Mouse (Mus musculus): Measurements from ENCODE around the gene Smc2. TPM values are rescaled to one million over a fixed set of nuclear protein-coding genes. Genes with fewer than 3 reads are reported as not detected.
A peak's percentile ranks its signal among the peaks of the same experiment; 100 is the strongest.

Gene Smc2
- polyA plus RNA-seq, 1 experiment = 3.1 TPM

- Histone ChIP-seq H3ac (ENCODE audit: control insufficient read depth, insufficient read length) (peak overlapping the region; percentile 12), H3K4me2 (ENCODE audit: low read depth) (peak overlapping the region; percentile 58)
- TF ChIP-seq SRF (IDR thresholded peaks at IDR 0.05; ENCODE audit: control insufficient read depth, insufficient read length, low read depth) (no peak), POLR2AphosphoS2 (IDR thresholded peaks at IDR 0.05; ENCODE audit: insufficient read length, low read depth) (no peak), MAX (IDR thresholded peaks at IDR 0.05; ENCODE audit: low read depth) (no peak), TCF3 (IDR thresholded peaks at IDR 0.05; ENCODE audit: insufficient read length, low read depth) (no peak), CEBPB (IDR thresholded peaks at IDR 0.05; ENCODE audit: insufficient read depth, poor library complexity, severe bottlenecking) (no peak), MYOG (IDR thresholded peaks at IDR 0.05; ENCODE audit: control insufficient read depth in 1 of 3, insufficient read depth in 1 of 3, insufficient read length in 2 of 3, low read depth in 2 of 3) (no peak), E2F4 (IDR thresholded peaks at IDR 0.05; ENCODE audit: insufficient read depth) (no peak), TCF12 (IDR thresholded peaks at IDR 0.05; ENCODE audit: insufficient read depth, poor library complexity, severe bottlenecking) (no peak), MYOD1 (IDR thresholded peaks at IDR 0.05; ENCODE audit: control insufficient read depth in 1 of 3, insufficient read length in 2 of 3, low read depth in 2 of 3) (no peak), POLR2A (IDR thresholded peaks at IDR 0.05; ENCODE audit: insufficient read length, low read depth) (no peak), REST (IDR thresholded peaks at IDR 0.05; ENCODE audit: insufficient read depth, insufficient read length) (no peak)
Measured at GRCm38 (mm10) chr4:52438371-52438885, 615 bp upstream of the Smc2 start.

GRCm38 (mm10) chr4:52459726-52460125 is 20.7 kb downstream of the Smc2 start:
- Histone ChIP-seq H3K4me2 (ENCODE audit: low read depth) (no peak overlapping the region), H3ac (ENCODE audit: control insufficient read depth, insufficient read length) (no peak overlapping the region), H3K27me3 (ENCODE audit: control insufficient read depth, insufficient read depth, insufficient read length) (no peaks in the 10 kb centered on the region), H3K79me2 (ENCODE audit: control insufficient read depth, insufficient read depth) (no peaks in the 10 kb centered on the region), H3K4me3 (no peak overlapping the region), H3K36me3 (ENCODE audit: control insufficient read depth, insufficient read depth) (peaks cover 37% of the 10 kb centered on the region)
- TF ChIP-seq POLR2AphosphoS2 (IDR thresholded peaks at IDR 0.05; ENCODE audit: insufficient read length, low read depth) (no peak), E2F4 (IDR thresholded peaks at IDR 0.05; ENCODE audit: insufficient read depth) (no peak), POLR2A (IDR thresholded peaks at IDR 0.05; ENCODE audit: insufficient read length, low read depth) (no peak), USF1 (IDR thresholded peaks at IDR 0.05; ENCODE audit: low read depth) (no peak), MAX (IDR thresholded peaks at IDR 0.05; ENCODE audit: low read depth) (no peak), MYOG (IDR thresholded peaks at IDR 0.05; ENCODE audit: control insufficient read depth in 1 of 3, insufficient read depth in 1 of 3, insufficient read length in 2 of 3, low read depth in 2 of 3) (no peak), CEBPB (IDR thresholded peaks at IDR 0.05; ENCODE audit: insufficient read depth, poor library complexity, severe bottlenecking) (no peak), SRF (IDR thresholded peaks at IDR 0.05; ENCODE audit: control insufficient read depth, insufficient read length, low read depth) (no peak), MYOD1 (IDR thresholded peaks at IDR 0.05; ENCODE audit: control insufficient read depth in 1 of 3, insufficient read length in 2 of 3, low read depth in 2 of 3) (no peak), TCF12 (IDR thresholded peaks at IDR 0.05; ENCODE audit: insufficient read depth, poor library complexity, severe bottlenecking) (no peak)

More at GRCm38 (mm10) chr4:52438371-52438885, 615 bp upstream of the Smc2 start:
- peaks cover 13% of the 10 kb centered on the region for H3K36me3 ChIP-seq (ENCODE audit: control insufficient read depth, insufficient read depth)
- H3K79me2 ChIP-seq (ENCODE audit: control insufficient read depth, insufficient read depth) = peaks cover 26% of the 10 kb centered on the region
- H3K27me3 ChIP-seq (ENCODE audit: control insufficient read depth, insufficient read depth, insufficient read length) = no peaks in the 10 kb centered on the region
- peak overlapping the region; percentile 81 for H3K4me3 ChIP-seq

- no peak overlapping the region for H3ac ChIP-seq (ENCODE audit: control insufficient read depth, insufficient read length)
- no peak overlapping the region for H3K4me2 ChIP-seq (ENCODE audit: low read depth)
- H3K27me3 ChIP-seq (ENCODE audit: control insufficient read depth, insufficient read depth, insufficient read length) = no peaks in the 10 kb centered on the region
- H3K79me2 ChIP-seq (ENCODE audit: control insufficient read depth, insufficient read depth) = no peaks in the 10 kb centered on the region
- peaks cover 37% of the 10 kb centered on the region for H3K36me3 ChIP-seq (ENCODE audit: control insufficient read depth, insufficient read depth)
- peak; percentile 12 for TF ChIP-seq TCF12 (IDR thresholded peaks at IDR 0.05; ENCODE audit: insufficient read depth, poor library complexity, severe bottlenecking)
- TF ChIP-seq CEBPB (IDR thresholded peaks at IDR 0.05; ENCODE audit: insufficient read depth, poor library complexity, severe bottlenecking) = no peak
- peak; percentile 19 to 88 (median 79) for TF ChIP-seq MYOD1 (IDR thresholded peaks at IDR 0.05; ENCODE audit: control insufficient read depth in 1 of 3, insufficient read length in 2 of 3, low read depth in 2 of 3)
- no peak for TF ChIP-seq POLR2A (IDR thresholded peaks at IDR 0.05; ENCODE audit: insufficient read length, low read depth)
- peak in 2 of 3 experiments; percentile 47 to 87 for TF ChIP-seq MYOG (IDR thresholded peaks at IDR 0.05; ENCODE audit: control insufficient read depth in 1 of 3, insufficient read depth in 1 of 3, insufficient read length in 2 of 3, low read depth in 2 of 3)
- H3K4me3 ChIP-seq = no peak overlapping the region
Measured at GRCm38 (mm10) chr4:52461321-52461720, 22.3 kb downstream of the Smc2 start.

GRCm38 (mm10) chr4:52473431-52473830 is 34.4 kb downstream of the Smc2 start:
- Histone ChIP-seq H3K36me3 (ENCODE audit: control insufficient read depth, insufficient read depth) (peaks cover 31% of the 10 kb centered on the region), H3K4me2 (ENCODE audit: low read depth) (no peak overlapping the region), H3K79me2 (ENCODE audit: control insufficient read depth, insufficient read depth) (no peaks in the 10 kb centered on the region), H3K27me3 (ENCODE audit: control insufficient read depth, insufficient read depth, insufficient read length) (no peaks in the 10 kb centered on the region), H3K4me3 (no peak overlapping the region), H3ac (ENCODE audit: control insufficient read depth, insufficient read length) (no peak overlapping the region)
- TF ChIP-seq E2F4 (IDR thresholded peaks at IDR 0.05; ENCODE audit: insufficient read depth) (no peak), POLR2AphosphoS2 (IDR thresholded peaks at IDR 0.05; ENCODE audit: insufficient read length, low read depth) (no peak), SRF (IDR thresholded peaks at IDR 0.05; ENCODE audit: control insufficient read depth, insufficient read length, low read depth) (no peak), POLR2A (IDR thresholded peaks at IDR 0.05; ENCODE audit: insufficient read length, low read depth) (no peak), TCF12 (IDR thresholded peaks at IDR 0.05; ENCODE audit: insufficient read depth, poor library complexity, severe bottlenecking) (no peak), MYOG (IDR thresholded peaks at IDR 0.05; ENCODE audit: control insufficient read depth in 1 of 3, insufficient read depth in 1 of 3, insufficient read length in 2 of 3, low read depth in 2 of 3) (no peak), USF1 (IDR thresholded peaks at IDR 0.05; ENCODE audit: low read depth) (no peak), TCF3 (IDR thresholded peaks at IDR 0.05; ENCODE audit: insufficient read length, low read depth) (no peak), CEBPB (IDR thresholded peaks at IDR 0.05; ENCODE audit: insufficient read depth, poor library complexity, severe bottlenecking) (no peak), MYOD1 (IDR thresholded peaks at IDR 0.05; ENCODE audit: control insufficient read depth in 1 of 3, insufficient read length in 2 of 3, low read depth in 2 of 3) (no peak), REST (IDR thresholded peaks at IDR 0.05; ENCODE audit: insufficient read depth, insufficient read length) (no peak), MAX (IDR thresholded peaks at IDR 0.05; ENCODE audit: low read depth) (no peak)

Measured in myocyte (in vitro differentiated cells).